Mouse (Mus musculus): ENCODE measurements at regions not wholly inside any gene's neighbourhood (a gene's known extent, or its start where the extent isn't known, plus 50 kb on each side); places are given as distances from the start of the nearest gene placed in this dataset.
"Not testable (repeated sequence)": the region's sequence is repeated elsewhere in the genome, so short reads cannot be mapped to it uniquely, and the experiment has no call there.

DNA sequence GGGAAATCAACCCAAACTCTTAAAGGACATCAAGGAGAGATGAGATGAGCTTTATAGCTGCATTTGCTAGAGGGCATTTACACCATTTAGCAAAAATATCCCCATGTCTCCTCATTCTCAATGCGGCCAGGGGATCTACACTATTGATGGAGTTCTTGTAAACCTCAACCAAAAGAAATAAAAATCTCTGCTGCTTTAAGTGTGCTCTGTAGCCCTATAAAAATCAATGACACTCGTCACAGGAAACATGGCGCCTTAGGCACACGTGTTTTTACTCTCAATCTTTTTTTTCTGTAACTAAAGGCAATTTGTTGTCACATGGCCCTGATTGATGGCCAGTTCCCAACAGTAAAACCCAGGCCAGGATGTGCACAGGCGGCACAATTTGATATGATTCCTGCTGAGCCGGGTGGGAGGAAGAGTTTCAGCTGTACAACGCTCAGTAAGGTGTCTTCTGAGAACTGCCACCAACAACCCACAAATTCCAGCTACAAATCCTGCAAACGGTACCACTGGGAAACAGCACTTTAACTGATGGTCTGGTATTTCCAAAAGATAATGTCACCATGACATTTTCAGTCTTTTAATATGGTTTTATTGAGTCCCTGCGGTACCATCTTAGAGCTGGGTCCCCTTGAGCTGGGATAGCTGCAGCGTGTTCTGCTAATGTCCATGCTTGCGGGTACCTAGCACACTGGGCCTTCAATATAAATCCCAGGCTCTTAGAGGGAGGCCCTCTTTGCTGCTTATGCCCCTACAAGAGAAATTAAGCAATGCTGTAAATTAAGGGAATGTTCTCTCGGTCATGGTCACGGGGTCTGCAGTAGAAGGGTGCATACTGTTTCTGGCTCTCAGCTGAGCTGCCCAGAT is 78.8 kb downstream of the Tpbg start:
- DNase-seq: no peak

- no peak for DNase-seq
Observed at GRCm38 (mm10) chr9:85925259-85925658, 83.1 kb downstream of the Tpbg start.

- no peak for DNase-seq
Observed at GRCm38 (mm10) chr9:85932209-85932608, 90.0 kb downstream of the Tpbg start.

GRCm38 (mm10) chr9:85943066-85943684 is 101.0 kb downstream of the Tpbg start:
- not testable (repeated sequence) for DNase-seq

DNA sequence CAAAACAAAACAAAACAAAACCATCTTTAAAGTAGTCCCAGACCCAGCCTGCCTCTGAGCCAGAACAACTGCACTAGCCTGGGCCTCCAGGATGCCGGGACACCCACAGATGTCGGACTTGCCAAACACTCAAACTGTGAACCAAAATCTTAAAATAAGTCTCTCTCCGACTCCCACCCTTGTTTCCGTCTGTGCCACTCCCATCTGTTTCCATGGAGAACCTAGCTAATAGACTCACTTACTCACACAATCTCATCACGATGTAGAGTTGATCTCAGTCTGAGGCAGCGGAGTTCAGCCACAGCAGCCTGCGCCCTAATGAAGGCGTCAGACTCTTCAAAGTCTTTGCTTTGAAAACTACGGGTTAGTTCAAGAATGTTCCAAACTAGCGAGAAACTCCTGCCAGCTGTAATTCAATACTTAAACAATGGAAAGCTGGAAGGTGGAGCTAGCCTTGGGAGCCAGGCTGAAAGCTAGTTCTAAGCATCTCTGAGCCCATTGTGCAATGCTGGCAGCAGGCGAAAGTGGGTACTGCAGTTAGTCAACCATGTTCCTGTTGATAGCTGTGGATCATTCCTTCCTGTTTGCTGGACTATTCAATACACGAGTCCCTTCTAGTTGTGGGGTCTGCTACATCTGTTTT is 106.4 kb downstream of the Tpbg start:
- DNase-seq: no peak

- DNase-seq: no peak
Observed at GRCm38 (mm10) chr9:85951777-85952176, 109.6 kb downstream of the Tpbg start.

DNA sequence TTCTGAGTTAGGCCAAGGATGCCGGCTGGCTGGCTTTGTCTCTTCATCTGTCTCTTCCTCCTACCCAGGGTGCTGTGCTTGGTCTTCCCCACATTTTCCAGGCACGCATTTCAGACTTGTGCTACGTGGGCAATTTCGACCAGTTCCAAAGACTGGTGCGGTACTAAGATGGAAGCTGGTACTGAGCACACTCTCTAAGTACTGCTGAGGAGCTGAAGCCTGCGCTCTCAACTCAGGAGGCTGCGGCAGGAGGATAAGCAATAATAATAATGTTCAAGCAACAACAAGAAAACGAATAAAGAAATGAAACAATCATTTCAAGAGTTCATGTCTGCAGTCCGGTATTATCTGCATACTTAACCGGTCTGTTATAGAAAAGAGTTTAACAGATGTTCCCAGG is 127.9 kb downstream of the Tpbg start:
- DNase-seq: no peak

DNA sequence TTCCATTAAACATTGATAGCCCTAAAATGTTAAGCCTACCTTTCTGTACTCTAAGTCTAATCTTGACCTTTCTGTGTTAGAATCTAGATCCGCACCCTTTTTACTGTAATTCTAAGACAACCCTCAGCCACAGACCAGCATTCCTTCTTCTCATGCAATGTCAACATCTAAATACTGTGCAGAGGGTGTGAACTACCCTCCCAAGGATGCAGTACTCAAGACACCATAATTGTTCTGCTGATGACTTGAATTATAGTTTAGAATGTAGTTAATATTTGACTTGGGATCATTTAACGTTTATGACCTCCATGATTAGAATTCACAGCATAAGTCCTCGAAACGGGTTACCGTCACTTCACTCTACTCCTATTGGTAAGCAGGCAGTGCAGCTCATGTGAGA is 139.2 kb downstream of the Tpbg start:
- DNase-seq: no peak

GRCm38 (mm10) chr9:85983516-85983915 is 141.3 kb downstream of the Tpbg start:
- not testable (repeated sequence) for DNase-seq

DNA sequence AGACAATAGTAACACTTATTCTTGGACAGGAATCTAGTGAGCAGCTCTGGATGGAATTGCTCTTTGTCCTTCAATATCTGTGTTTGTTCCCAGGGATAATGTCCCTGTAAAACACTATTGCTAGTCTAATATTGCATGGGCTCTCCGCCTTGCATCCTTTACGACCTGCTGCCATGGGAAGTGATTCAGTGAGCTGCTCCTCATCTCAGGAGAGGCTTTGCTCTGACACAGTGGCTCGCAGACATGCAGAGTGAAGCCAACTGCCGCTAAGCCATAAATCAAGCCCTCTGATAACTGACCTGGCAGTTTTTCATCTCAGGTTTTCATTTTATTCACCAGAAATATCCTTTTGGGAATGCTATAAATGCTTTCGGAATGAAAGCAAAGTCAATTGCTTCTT is 143.5 kb downstream of the Tpbg start:
- DNase-seq: no peak

DNA sequence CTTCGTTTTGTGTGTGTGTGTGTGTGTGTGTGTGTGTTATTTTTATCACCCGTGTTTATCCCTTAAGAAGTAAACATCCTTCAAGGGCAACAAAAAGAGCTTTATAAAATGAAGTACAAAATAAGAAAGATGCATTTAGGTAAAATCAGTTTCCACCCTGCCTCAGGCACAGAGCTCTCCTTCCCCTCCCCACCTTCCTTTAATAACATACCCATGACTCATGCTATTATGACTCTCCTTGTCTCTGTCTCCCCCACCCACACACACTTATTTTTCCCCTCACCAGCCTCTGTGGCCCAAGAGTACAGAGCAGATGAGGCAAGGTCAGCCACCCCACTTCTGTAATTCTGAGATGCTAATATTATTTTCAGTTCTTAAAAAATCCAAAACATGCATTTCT is 144.0 kb downstream of the Tpbg start:
- DNase-seq: no peak

DNA sequence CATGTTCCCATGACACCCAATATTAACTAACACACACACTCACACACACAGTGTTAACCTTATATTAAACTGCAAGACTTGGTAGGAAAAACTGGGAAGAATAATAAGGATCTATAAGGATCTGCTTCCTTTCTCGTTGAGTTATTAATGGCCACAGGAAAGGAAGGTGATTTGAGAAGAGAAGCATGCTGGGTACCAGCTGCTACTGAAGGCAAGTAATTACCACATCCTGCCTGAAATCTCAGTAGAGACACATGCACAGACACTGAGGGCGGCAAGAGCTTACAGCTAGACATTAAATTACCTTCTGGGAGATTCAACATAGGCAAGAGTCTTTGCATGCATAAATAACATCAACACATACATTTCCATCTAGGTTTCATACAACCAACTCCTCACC is 160.8 kb downstream of the Tpbg start:
- no peak for DNase-seq

- DNase-seq: no peak
Observed at GRCm38 (mm10) chr9:86011661-86012060, 169.5 kb downstream of the Tpbg start.

GRCm38 (mm10) chr9:86015841-86016240 is 173.7 kb downstream of the Tpbg start:
- no peak for DNase-seq

DNA sequence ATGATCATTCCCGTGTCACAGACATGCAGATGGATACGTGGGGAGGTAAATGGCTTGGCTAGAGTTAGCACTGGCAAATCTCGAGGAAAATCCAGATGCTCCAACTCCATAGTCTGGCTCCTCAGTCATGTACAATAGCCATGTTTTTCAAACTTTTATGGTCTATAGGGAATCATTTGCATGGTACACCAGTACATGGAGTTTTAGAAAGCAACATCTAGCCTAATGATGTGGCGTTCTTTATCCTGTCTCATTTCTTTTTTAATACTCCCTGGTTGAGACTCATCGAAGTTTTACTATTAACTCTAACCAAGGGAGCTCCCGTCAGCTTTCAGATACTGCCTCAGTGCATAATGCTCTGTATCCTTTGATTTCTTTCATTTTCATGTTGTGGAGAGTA is 178.0 kb downstream of the Tpbg start:
- no peak for DNase-seq

DNA sequence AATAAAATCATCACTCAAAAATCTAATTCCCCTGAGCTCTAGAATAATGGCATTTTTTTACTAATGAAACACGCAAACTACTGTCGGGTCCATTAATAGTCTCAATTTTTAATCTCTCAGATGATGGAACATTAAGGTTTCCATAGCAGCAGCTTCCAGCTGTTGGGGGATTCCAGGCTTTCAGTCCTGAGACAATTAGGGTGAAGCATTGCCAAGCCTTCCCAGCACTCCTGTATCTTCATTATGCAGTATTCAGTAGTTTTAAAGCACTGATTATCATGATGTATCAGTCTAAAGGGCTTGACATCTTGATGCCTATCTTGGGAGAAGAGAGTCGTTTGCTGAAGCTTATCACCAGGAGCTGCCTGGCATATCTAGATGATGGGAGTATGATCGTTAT is 178.6 kb downstream of the Tpbg start:
- DNase-seq: no peak

GRCm38 (mm10) chr9:86030738-86031137 is 188.6 kb downstream of the Tpbg start:
- DNase-seq: no peak

GRCm38 (mm10) chr9:86044098-86044497 is 201.9 kb downstream of the Tpbg start:
- DNase-seq: no peak

- DNase-seq: no peak
Observed at GRCm38 (mm10) chr9:86058116-86058515, 215.9 kb downstream of the Tpbg start.

GRCm38 (mm10) chr9:86060049-86060448 is 217.9 kb downstream of the Tpbg start:
- DNase-seq: no peak

DNA sequence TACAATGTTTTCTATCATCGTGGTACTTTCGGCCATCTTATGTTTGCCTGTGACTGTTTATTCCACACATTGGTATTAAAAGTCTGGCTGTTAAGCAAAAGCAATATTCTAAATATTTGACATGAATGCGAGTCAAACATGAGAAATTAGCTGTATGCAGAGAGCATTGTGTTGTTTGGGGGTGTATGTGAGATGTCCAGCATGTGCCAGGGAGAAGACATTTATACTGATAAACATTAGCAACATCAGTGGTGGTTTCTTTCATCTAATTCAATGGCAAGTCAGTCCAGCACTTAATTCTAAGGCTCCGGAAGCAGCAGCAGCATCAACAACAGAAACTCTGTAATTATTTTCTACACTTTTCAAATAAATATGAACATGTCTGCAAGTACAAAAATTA is 219.1 kb downstream of the Tpbg start:
- no peak for DNase-seq

DNA sequence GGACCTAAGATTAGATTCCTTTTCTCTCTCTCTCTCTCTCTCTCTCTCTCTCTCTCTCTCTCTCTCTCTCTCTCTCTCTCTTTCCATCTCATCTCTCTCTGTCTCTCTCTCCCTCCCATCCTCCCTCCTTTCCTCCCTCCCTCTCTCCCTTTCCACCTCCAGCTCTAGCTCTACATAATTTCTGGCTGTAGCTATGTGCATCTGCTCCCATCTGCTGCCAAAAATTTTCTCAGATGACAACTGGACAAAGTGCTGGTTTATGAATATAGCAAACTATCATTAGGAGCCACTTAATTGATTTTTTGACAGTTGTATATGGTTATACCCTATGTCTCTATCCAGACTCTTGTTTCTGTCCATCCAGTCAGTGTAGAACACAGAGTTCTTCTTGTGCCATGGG is 237.1 kb downstream of the Tpbg start:
- no peak for DNase-seq

GRCm38 (mm10) chr9:86081873-86082272 is 239.7 kb downstream of the Tpbg start:
- no peak for DNase-seq

DNA sequence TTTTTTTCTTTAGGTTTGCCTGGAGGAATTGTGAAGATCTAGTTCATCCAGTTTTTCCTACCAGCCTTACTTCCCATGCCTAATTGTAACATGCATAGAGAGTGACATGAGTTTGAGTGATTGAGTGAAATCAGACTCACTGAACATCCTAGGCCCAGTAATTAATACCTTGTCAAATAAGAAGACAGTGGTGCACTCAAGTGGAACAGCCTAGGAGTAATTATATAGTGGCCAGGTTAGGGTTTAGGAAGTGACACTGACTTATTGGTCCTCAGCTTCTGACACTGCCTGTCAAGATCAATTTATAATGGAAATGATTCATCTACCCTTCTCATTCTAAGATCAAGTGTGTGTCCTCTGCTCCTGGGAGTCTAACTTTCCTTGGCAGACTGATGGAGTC is 250.8 kb downstream of the Tpbg start:
- DNase-seq: no peak
